Mouse (Mus musculus): Measurements from ENCODE around the gene Stard3. TPM values are rescaled to one million over a fixed set of nuclear protein-coding genes. Genes with fewer than 3 reads are reported as not detected.
"Not testable (repeated sequence)": the region's sequence is repeated elsewhere in the genome, so short reads cannot be mapped to it uniquely, and the experiment has no call there.

The Stard3 gene
- polyA plus RNA-seq, 3 experiments from 2014 or later = 38.5 to 42.1 (median 40.3) TPM

- ATAC-seq = no peak
Measured at GRCm38 (mm10) chr11:98376756-98377155, 18.6 kb downstream of the Stard3 start.

- no peak for ATAC-seq
Measured at GRCm38 (mm10) chr11:98377787-98378186, 19.6 kb downstream of the Stard3 start.

GRCm38 (mm10) chr11:98379379-98379778, 21.2 kb downstream of the Stard3 start:
- no peak for ATAC-seq

GRCm38 (mm10) chr11:98380106-98380505, 21.9 kb downstream of the Stard3 start:
- ATAC-seq = no peak

GRCm38 (mm10) chr11:98381651-98382050, 23.5 kb downstream of the Stard3 start:
- no peak for ATAC-seq

- not testable (repeated sequence) for ATAC-seq
Measured at GRCm38 (mm10) chr11:98382405-98382804, 24.2 kb downstream of the Stard3 start.

GRCm38 (mm10) chr11:98383261-98384030, 25.3 kb downstream of the Stard3 start, which contains the start of gene Tcap:
Gene Tcap, plus strand, starts transcription at chr11:98383811.
- ATAC-seq = no peak

- no peak for ATAC-seq
Measured at GRCm38 (mm10) chr11:98384216-98384615, 26.0 kb downstream of the Stard3 start.

GRCm38 (mm10) chr11:98384721-98385637, 26.8 kb downstream of the Stard3 start:
- ATAC-seq = no peak

- ATAC-seq = no peak
Measured at GRCm38 (mm10) chr11:98385638-98386585, 27.7 kb downstream of the Stard3 start, which contains the start of gene Pnmt. Gene Pnmt, plus strand, starts transcription at chr11:98386450.

- no peak for ATAC-seq
Measured at GRCm38 (mm10) chr11:98386596-98386995, 28.4 kb downstream of the Stard3 start.

- no peak for ATAC-seq
Measured at GRCm38 (mm10) chr11:98387056-98387577, 28.9 kb downstream of the Stard3 start.

GRCm38 (mm10) chr11:98388282-98388681, 30.1 kb downstream of the Stard3 start:
- no peak for ATAC-seq

- no peak for ATAC-seq
Measured at GRCm38 (mm10) chr11:98389221-98389780, 31.1 kb downstream of the Stard3 start.

GRCm38 (mm10) chr11:98390141-98390540, 32.0 kb downstream of the Stard3 start:
- ATAC-seq = no peak

- no peak for ATAC-seq
Measured at GRCm38 (mm10) chr11:98392034-98392433, 33.9 kb downstream of the Stard3 start.

- no peak for ATAC-seq
Measured at GRCm38 (mm10) chr11:98392645-98393044, 34.5 kb downstream of the Stard3 start.

GRCm38 (mm10) chr11:98393317-98393716, 35.1 kb downstream of the Stard3 start:
- ATAC-seq = no peak

GRCm38 (mm10) chr11:98394301-98394700, 36.1 kb downstream of the Stard3 start:
- no peak for ATAC-seq

- no peak for ATAC-seq
Measured at GRCm38 (mm10) chr11:98395041-98395440, 36.9 kb downstream of the Stard3 start.

- no peak for ATAC-seq
Measured at GRCm38 (mm10) chr11:98397946-98398345, 39.8 kb downstream of the Stard3 start.

All from inflammation-experienced regulatory T-cells, adult 6 months (primary cell).